Mouse (Mus musculus): Measurements from ENCODE around the gene Smim24.

Gene Smim24

DNA sequence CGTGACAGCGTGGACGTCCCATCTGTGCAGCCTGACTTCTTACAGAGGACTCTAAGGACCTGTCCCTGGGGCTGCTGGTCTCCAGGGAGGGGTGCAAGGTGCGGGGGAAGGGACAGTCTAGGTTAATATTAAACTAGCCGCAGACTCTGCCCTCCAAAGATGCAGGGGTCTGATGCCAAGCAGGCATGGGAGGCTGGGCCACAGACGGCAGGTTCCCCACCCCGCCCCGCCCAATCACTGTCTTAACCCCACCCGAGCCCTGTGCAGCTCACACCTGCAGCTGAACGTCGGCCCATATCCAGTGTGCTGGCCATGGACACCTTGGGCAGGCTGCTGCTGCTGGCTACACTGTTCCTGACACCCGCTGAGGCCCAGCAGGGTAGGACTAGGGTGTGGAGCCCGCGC, at the start of gene Smim24:
Gene Smim24, plus strand, starts transcription at position 271 of the 405 bp plus-strand sequence.
- DNase-seq (ENCODE audit: low spot score) = no peak

GRCm38 (mm10) chr10:81344421-81345161, 48.3 kb upstream of the Smim24 start:
- no peak for DNase-seq (ENCODE audit: low spot score)

DNA sequence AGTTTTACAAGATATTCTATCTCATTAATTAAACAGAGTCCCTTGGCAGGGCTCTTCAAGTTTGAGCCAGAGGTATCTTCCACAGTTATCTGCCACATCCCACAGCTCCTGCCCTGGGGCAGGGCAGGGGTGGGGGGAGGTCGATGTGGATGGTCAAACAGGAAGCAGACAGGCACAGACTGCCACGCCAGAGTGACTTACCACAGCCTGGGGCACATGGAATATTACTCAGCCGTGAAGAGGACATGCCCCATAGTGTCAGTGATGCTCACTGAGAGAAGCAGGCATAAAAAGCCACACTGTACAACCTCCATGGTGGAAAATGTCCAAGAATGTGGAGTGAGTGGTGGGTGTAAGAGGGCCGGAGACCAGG, 47.7 kb upstream of the Smim24 start:
- DNase-seq (ENCODE audit: low spot score) = no peak

DNA sequence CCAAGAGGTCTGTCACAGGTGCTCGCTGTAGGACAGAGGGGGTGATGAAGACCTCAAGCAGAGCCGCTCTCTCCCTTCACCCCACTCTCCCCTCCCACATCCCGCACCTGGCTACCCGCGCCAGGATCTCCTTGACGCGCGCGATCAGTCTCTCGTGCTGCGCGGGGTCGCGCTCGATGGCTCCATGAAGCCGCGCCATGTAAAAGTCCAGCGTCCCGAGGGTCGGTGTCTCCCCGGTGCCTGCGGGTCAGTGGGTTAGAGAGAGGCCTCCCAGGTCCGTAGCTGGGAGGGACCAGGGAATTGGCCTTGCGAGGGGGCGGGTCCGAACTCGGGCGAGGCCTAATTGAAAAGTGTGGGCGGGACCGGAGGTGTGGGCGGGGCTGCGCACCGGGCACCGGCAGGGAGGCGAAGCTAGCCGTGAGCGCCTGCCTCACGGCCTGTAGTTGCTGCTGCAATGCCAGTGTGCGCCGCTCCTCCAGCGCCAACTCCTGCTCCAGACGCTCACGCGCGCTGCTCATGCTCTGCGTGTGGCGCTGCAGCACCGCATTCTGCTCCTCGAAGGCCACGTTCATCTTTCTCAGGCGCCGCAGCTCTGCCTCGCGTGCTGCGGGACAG, 46.3 kb upstream of the Smim24 start:
- DNase-seq (ENCODE audit: low spot score) = peak; percentile 72

DNA sequence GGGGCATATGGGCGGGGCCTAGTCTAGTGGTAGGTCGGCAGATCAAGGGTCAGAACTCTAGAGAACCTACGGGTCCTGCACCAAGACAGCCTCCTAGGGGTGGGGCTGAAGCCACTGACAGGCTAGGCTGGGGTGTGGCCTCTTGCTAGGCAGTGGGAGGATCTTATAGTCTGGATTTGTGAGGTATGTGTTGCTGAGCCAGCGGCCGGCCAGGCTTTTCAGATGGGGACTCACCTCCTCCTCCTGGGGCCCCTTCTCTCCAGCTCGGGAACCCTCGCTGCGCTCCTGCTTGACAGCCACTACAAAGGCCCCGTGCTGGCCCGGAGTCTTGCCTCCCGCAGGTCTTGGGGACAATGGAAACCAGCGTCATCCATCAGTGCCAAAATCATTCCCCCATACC, 43.7 kb upstream of the Smim24 start:
- DNase-seq (ENCODE audit: low spot score) = peak; percentile 55

DNA sequence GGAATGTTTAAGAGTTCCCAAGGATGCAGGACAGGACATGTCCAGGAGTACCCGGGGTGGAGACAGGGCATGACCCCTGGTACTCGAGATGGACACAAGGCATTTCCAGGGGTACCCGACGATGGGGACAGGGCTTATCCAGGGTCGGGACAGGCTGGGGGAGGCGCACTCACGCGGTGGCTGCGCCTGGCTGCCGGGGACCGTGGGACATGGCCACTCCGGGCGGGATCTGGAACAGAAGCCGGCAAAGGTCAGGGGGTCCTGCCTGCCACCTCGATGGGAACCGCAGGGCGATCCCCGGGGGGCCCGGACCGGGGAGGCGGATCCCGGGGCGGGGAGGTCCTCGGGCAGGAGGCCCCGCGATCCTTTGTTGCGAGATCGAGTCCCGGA, 42.9 kb upstream of the Smim24 start:
- DNase-seq (ENCODE audit: low spot score) = no peak

DNA sequence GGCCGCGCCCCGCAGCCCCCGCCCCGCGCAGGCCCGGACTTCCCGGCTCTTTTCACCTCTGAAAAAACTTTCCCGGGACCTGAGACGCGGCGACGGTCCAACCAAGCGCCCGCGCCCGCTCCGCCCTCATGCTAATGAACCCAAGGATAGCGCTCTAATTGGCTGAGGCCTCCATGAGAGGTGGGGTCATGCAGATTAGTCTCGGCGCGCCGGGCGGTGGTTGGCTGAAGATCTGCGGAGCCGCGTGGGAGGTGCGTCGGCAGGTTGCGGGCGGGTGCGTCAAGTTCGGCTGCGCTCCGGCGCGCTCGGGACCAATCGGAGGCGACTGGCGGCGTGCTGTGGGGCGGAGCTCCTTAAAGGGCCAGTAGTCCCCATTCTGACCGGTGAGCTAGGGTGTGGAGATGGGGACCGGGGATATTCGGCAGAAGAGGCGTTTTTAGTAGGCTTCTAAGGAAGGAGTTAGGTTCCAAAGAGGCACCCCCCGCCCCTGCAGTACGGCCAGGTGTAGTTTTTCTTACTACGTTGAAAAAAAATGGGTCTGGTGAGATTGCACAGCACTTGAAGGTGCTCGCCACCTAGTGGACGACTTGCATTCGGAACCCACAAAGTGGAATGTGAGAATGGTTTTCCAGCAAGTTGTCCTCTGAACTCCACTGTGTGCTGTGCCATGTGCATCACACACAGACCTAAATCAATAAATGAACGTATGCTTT, 42.3 kb upstream of the Smim24 start, which contains the start of gene Hmg20b:
Gene Hmg20b, minus strand, starts transcription at position 130 of the 713 bp plus-strand sequence.
- peak; percentile 100 for DNase-seq (ENCODE audit: low spot score)

GRCm38 (mm10) chr10:81351678-81352291, 41.1 kb upstream of the Smim24 start:
- DNase-seq (ENCODE audit: low spot score) = no peak

DNA sequence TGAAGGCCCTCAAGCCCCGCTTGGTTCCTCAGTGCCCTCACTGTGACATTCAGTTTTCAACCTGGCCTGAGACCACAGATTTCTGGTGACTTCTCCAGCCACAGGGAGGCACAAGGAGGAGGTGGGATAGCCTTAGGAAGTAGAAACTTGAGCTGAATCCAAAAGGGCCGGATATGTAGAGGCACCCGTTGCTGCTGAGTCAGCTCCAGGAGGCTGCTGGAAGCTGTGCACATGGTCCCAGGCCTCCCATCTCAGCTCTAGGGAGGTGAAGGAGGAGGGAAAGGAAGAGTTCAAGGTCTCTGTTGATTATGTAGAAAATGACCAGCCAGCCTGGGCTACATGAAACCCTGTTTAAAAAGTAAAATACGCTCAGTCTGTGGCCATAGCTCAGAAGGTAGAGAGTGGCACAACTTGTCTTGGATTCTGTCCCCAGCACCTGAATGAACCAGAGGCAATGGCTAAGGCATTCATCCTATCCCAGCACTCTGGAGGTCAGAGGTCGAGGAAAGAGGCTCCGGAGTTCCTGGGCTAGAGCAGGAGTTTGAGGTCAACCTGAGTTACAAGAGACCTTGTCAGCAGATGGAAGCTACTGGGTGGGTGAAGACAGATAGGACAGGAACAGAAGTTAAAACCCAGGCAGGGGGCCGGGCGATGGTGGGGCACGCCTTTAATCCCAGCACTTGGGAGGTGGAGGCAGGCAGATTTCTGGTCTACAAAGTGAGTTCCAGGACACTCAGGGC, 37.9 kb upstream of the Smim24 start:
- no peak for DNase-seq (ENCODE audit: low spot score)

- DNase-seq (ENCODE audit: low spot score) = no peak
Measured at GRCm38 (mm10) chr10:81355533-81355932, 37.3 kb upstream of the Smim24 start.

DNA sequence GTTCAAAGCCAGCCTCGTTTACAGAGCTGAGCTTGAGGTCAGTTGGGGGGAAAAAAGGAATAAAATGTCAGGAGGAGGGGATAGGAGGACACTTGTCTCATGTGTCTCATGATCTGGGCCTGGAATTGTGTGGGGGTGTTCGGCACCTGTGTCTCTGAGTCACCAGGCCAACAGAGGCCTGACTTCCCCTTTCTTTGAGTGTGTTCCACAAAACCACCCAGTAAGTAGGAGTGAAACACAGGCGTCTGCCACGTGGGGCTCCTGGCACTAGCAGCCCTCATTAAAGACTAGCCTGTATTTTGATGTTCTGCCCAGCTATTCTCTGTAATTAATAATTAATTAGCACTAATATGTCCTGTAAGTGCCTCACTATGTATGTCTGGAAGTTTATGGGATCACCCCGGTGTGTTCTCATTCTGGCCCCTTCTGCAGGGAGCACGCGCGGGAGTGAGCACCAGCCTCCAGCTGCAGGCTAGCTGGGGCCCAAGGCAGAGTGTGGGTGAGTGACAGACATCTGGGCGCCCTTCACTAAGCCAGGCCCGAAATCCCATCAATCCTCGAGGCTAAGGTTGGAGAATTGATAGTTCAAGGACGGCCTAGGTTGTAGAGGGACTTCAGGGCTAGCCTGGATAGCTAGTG, 36.4 kb upstream of the Smim24 start:
- peak; percentile 50 for DNase-seq (ENCODE audit: low spot score)

DNA sequence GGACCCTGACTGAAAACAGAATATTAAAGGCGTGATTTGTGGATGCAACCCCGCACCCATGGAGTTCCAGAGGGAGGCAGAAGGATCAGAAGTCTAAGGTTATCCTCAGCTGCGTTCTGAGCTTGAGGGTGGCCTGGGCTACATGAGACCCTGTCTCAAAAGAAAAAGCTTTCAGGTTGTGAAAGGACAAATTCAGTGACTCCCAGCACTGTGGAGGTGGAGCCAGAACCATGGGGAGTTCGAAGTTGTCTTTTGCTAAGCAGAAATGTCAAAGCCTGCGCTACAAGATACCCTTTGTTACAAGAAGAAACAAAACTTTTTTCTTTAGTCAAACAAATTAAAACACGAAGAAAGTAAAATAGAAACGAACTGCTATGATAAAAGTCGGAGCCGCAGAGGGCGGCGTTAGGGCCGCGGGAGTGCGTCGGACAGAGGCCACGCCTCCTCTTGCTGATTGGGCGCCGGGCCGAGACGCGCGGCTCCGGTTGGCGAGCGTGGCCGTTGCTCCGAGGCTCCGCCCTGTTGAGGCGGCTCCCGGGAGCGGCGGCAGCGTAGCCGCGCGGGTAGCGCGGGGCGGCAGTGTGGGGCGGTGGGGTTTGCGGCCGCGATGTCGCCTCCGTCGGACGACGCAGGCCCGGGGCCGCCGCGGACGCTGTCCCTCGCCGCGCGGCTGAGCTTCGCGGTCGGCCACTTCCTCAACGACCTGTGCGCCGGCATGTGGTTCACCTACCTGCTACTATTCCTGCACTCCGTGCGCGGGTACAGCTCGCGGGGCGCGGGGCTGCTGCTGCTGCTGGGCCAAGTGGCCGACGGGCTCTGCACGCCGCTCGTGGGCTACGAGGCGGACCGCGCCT, 35.6 kb upstream of the Smim24 start, which contains the start of gene Mfsd12:
Gene Mfsd12, plus strand, starts transcription at position 501 of the 854 bp plus-strand sequence.
- DNase-seq (ENCODE audit: low spot score) = peak; percentile 92

DNA sequence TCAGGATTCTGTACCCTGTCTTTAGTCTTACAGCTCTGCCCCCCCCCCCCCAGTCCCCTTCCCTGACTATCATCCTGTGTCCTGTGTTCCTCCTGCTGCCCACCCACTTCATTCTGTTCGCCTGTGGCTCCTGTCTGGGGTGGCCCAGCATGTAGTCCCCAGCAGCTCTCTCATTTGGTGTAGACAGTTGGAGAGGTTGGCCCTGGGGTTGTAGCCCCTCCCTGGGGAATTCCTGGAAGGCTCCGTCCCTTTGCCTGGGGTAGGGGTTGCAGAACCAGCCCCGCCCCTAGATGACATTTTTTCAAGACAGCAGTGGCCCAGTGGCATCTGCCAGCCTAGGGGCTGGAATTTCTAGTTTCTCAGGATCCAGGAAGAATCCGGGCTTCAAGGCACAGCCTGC, 34.6 kb upstream of the Smim24 start:
- no peak for DNase-seq (ENCODE audit: low spot score)

DNA sequence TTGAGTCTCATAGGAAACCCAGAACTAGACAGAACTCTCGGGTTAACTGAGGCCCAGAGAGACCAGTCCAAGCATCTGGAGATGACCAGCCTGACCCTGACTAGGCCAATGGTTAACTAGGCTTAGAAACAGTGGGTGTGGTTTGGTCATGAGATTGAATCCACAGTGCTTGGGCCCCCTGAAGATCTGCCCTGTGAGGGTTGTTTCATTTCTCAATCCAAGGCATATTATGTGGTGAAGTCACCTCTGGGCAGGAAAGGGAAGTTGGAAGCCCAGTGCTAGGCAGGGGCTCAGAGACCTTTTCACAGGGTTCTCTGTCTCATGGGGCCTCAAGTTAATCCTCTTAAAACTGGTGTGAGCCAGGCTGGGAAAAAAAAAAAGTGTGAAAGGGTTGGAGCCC, 34.0 kb upstream of the Smim24 start:
- no peak for DNase-seq (ENCODE audit: low spot score)

GRCm38 (mm10) chr10:81360721-81361120, 32.1 kb upstream of the Smim24 start:
- no peak for DNase-seq (ENCODE audit: low spot score)

- DNase-seq (ENCODE audit: low spot score) = no peak
Measured at GRCm38 (mm10) chr10:81362336-81362949, 30.4 kb upstream of the Smim24 start.

GRCm38 (mm10) chr10:81363436-81364346, 29.2 kb upstream of the Smim24 start:
- no peak for DNase-seq (ENCODE audit: low spot score)

DNA sequence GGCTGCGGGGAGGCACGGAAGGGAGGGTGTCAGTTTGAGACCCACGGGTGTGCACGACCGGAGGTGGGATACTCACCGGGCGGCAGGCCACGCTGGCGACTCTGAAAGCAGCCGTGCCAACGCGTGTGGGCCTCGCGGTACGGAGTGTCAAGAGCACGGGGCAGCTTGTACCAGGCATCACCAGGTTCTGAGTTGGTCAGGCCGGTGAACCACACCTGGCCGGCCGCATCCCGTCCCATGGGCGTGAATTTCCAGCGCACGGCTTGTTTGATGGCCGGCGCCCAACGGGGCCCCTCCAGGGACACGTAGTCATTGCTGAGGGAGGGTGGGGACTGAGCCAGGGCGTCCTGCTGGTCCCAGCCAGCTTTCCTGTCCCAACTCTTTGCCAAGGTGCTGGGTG, 28.2 kb upstream of the Smim24 start:
- no peak for DNase-seq (ENCODE audit: low spot score)

GRCm38 (mm10) chr10:81365073-81365472, 27.8 kb upstream of the Smim24 start:
- DNase-seq (ENCODE audit: low spot score) = no peak

All from lung, postnatal 25 days (tissue).